Mouse (Mus musculus) MEL-GATA-1-ER (cell line): ENCODE data around the gene Sdcbp2.

Experiments
- DNase-seq: peaks from one replicate; pipeline ENCODE4 v3.0.0-alpha.2; 2012; ENCODE audit warnings: low read depth; ENCODE audit errors: extremely low read depth

Gene Sdcbp2

GRCm38 (mm10) chr2:151571873-151572700, at the start of gene Sdcbp2:
Sdcbp2 (plus strand) TSS chr2:151572622.
- no peak for DNase-seq

- no peak for DNase-seq
These were observed 47.9 kb upstream of the Sdcbp2 start for GRCm38 (mm10) chr2:151524324-151525041.

GRCm38 (mm10) chr2:151525520-151525919, 46.9 kb upstream of the Sdcbp2 start:
- DNase-seq = no peak

GRCm38 (mm10) chr2:151528066-151528465, 44.4 kb upstream of the Sdcbp2 start:
- DNase-seq = no peak

DNA sequence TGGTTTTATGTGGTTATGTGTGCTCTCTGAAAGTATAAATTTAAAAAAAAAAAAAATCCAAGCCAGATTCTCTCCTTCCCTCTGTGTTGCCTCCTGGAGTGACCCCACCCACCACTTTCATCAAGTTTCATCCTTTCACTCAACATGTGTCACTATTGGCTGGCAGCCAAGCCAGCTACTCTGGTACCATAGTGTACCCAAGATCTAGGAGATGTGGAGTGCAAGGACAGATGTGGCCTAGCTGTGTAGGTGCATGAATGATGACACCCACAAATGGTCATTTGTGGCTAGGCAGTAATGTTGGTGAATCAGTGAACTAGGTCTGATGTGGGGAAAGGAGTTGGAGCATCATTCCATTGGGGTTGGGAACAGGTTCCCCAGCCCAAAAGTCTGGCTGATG, 43.3 kb upstream of the Sdcbp2 start:
- no peak for DNase-seq

GRCm38 (mm10) chr2:151530378-151531230, 41.8 kb upstream of the Sdcbp2 start:
- peak; percentile 94 for DNase-seq

DNA sequence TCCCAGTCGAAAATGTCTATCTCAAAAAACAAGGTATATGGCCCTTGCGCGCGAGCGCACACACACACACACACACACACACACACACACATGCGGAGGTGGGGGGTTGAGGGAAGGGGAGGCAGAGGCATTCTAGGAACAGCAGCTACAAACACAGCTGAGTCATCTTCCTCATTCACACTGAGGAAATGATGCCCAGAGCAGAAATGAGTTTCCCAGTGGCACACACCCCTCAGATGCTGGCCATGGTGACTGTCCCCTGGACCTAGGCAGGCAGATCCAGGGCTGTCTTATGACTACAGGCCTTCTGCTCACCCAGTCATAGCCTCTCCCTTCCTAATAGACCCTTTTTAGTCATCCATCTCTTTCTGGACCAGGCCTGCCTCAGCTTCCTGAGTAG, 38.8 kb upstream of the Sdcbp2 start:
- no peak for DNase-seq

GRCm38 (mm10) chr2:151535961-151536617, 36.3 kb upstream of the Sdcbp2 start:
- DNase-seq = peak; percentile 86

DNA sequence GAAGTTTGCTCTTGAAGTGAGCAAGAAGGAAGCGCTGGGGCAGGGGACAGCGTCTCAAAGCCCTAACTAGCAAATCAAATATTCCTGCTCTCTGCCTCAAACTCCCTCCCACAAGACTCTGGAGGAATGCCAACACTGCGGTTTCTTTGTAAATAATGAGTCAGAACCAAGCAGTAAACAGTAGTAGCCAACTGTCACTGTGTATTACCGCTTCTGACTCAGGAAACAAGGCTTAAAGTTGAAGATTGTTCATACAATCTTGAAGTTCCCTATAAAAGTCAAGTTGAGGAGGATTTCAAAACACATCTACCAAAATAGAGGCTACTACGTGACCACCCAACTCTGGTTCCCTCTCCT, 35.8 kb upstream of the Sdcbp2 start:
- no peak for DNase-seq

DNA sequence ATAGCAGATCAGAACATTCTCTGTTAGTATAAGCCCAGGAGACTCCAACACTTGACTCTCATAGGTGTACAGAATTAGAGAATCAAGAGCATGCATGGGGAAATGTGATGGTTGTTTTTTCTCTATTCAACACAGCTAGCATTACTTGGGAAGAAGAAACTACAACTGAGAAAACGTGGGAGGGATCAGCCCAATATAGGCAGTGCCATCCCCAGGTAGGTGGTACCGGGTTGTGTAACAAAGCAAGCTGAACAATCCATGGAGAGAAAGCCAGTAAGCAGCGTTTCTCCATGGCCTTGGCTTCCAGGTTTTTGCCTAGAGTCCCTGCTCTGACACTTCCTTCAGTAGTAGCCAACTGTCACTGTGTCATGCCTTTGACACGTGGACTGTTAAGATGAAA, 33.8 kb upstream of the Sdcbp2 start:
- DNase-seq = no peak

- DNase-seq = no peak
These were observed 29.9 kb upstream of the Sdcbp2 start, which contains the start of gene Fkbp1a for GRCm38 (mm10) chr2:151542323-151543062. Fkbp1a (plus strand) TSS chr2:151542483.

DNA sequence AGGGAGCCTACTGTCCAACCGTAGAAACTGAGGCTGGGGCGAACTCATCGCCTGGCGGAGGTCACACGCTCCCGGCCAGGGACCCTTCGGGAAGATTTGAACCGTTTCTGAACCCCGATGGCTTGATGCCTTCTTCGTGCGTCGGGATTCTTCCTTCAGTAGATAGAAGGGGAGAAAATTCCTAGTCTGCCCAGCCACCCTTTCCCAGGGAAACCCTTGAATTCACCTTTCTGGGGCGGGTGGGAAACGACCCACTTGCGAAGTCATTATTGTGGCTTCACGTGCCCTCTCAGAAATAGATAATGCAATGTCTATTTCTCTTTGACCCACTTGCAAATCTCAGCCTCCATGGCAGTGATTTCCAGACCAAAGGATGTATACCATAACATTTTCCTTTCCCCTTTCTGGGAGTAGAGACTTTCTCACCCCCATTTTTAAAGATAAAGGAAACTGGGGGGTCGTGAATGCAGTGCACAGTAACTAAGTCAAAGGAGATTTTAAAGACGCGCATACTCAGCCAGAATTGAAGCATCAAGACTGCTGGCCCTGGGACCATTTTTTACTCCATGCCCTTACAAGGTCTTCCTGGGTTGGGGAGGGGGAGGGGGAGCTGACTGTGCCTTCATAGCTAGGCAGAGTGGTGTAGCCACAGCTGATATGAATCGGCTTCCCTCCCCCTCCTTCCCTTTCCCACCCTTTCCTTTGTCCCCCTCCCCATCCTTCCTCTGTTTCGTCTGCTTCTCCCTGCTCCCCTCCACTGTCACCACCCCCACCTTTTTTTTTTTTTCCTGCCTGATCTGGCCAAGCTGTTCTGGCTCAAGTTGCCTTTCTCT, 29.1 kb upstream of the Sdcbp2 start:
- no peak for DNase-seq

DNA sequence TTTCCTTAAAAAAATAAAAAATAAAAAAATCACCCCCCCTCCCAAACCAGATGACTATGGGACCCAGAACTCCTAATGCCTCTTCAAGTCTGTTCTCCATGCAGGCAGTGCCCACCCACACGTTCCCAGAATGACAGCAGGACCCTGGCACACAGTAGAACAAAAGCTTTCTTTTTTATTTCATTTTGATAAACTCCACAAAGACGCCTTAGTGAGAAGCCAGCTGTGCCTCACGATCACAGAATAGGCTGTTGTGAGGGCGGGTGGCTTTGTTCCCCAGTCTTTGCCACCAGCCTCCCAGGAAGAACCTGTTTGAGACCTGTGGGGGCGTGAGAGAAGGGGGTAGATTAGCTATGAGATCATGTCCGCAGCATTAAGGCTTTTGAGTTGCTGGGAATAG, 27.7 kb upstream of the Sdcbp2 start:
- DNase-seq = no peak

DNA sequence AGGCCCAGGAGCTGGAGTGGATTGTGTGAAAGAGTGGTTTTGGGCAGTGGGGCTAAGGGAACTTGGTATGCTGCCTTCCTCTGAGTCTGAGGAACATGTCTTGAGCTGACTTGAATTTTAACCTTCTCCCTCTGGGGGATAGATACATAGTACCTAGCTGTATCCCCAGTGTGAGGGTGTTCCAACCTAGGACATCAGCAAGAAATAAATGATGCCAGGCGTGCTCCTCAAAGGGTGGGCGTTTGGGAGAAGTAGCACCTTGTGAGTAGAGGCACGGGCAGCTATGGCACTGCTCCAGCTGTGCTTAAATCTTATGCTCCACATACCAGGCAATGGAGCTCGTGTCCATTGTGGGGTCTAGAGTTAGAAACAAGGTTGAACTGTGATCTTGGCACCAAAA, 25.9 kb upstream of the Sdcbp2 start:
- DNase-seq = no peak

- DNase-seq = no peak
These were observed 22.8 kb upstream of the Sdcbp2 start for GRCm38 (mm10) chr2:151549615-151550121.

- no peak for DNase-seq
These were observed 9.2 kb upstream of the Sdcbp2 start for GRCm38 (mm10) chr2:151562930-151563921.

DNA sequence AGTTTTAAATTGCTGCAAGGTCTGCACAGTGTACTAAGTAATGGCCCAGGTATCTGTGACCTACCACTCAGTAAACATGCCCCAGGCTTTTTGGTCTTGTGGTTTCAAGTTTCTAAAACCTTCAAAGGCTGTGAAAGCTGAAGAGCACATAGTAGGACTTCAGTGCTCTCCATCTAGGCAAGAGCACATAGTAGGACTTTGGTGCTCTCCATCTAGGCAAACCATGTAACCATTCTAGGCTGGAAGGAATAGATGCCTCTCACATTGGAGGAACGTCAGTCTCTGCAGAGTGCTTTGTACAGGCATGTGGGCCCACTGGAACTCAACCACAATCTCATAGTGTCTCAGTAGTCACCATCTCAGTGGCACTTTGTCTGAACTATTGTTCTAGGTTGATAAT, 8.4 kb upstream of the Sdcbp2 start:
- no peak for DNase-seq

GRCm38 (mm10) chr2:151564986-151565385, 7.4 kb upstream of the Sdcbp2 start:
- no peak for DNase-seq
